ENCODE assay signal across 8 mouse cellular contexts in the genomic region with DNA sequence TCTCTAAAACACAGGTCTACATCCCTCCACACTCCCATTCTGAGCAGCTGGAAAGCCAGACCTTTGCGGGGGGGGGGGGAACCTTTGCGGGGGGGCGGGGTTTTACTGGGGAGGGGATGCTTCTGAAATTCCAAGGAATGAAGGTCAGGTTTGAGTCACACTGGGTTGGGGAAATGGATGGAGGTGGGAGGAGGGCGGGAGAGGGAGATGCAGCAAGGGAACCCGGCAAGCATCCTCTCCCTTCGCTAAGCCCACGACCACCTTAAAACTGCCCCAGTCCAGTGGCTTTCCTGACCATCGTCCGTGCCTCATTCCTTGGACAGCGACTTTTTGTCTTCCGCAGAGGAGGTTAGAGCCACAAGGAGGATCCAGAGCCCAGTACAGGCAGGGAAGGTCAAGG. TPM values are rescaled to one million over a fixed set of nuclear protein-coding genes. Genes with fewer than 3 reads are reported as not detected.
DNase-seq lines count a peak whose midpoint lies in the region; ATAC-seq and TF ChIP-seq lines count a peak whose summit lies in the region.

No protein-coding gene starts in this region.

- H3K4me3 ChIP-seq in intestine, embryonic 14.5 days (ENCODE audit: low read depth, low read length), result peak overlapping the region; percentile 10; the same call in 1 of the 2 replicates
- H3K4me3 ChIP-seq in intestine, embryonic 16.5 days (ENCODE audit: low read length), result no peak overlapping the region
- peak overlapping the region; percentile 61 for H3K4me3 ChIP-seq in embryonic facial prominence, embryonic 10.5 days
- H3K4me3 ChIP-seq in hindbrain, embryonic 14.5 days (replicated peaks; ENCODE audit: low read length), result peak overlapping the region; percentile 44
- peak overlapping the region; percentile 40 for H3K4me3 ChIP-seq in midbrain, postnatal 0 days (ENCODE audit: low read depth, low read length)

- DNase-seq in intestine, embryonic 14.5 days (ENCODE audit: low spot score), result no peak
- no peak for DNase-seq in embryonic facial prominence, embryonic 10.5 days (ENCODE audit: low spot score)
- no peak for DNase-seq in hindbrain, embryonic 14.5 days (ENCODE audit: low spot score)
- no peak for DNase-seq in midbrain, postnatal 0 days (ENCODE audit: low spot score)
- DNase-seq in urinary bladder, postnatal 25 days (ENCODE audit: low spot score), result no peak
- DNase-seq in urinary bladder, postnatal 10 days (ENCODE audit: low spot score), result no peak
- no peak for DNase-seq in cerebellum, postnatal 4 days (ENCODE audit: low spot score in 2 of 2)

- H3K9me3 ChIP-seq in intestine, embryonic 14.5 days (ENCODE audit: control insufficient read depth, low read length), result no peaks in the 10 kb centered on the region
- H3K9me3 ChIP-seq in intestine, embryonic 16.5 days (ENCODE audit: control insufficient read depth, low read length), result no peaks in the 10 kb centered on the region
- no peaks in the 10 kb centered on the region for H3K9me3 ChIP-seq in embryonic facial prominence, embryonic 10.5 days
- no peaks in the 10 kb centered on the region for H3K9me3 ChIP-seq in hindbrain, embryonic 14.5 days (ENCODE audit: control insufficient read depth, low read length)
- H3K9me3 ChIP-seq in midbrain, postnatal 0 days (ENCODE audit: low read length), result no peaks in the 10 kb centered on the region

- H3K4me2 ChIP-seq in intestine, embryonic 14.5 days (ENCODE audit: low read length), result peak overlapping the region; percentile 73
- H3K4me2 ChIP-seq in intestine, embryonic 16.5 days (ENCODE audit: low read depth, low read length), result no peak overlapping the region
- H3K4me2 ChIP-seq in hindbrain, embryonic 14.5 days (replicated peaks), result peak overlapping the region; percentile 73; the same call in 1 of the 2 replicates
- H3K4me2 ChIP-seq in midbrain, postnatal 0 days (ENCODE audit: low read depth, low read length, poor library complexity, severe bottlenecking), result peak overlapping the region; percentile 62

- 4% methylated on average over 11 of the region's 11 CpGs for WGBS in intestine, embryonic 14.5 days
- WGBS in intestine, embryonic 16.5 days, result 2% methylated on average over 10 of the region's 11 CpGs
- 1% methylated on average over 11 of the region's 11 CpGs for WGBS in embryonic facial prominence, embryonic 10.5 days
- WGBS in hindbrain, embryonic 14.5 days, result 1% methylated on average over 11 of the region's 11 CpGs
- WGBS in midbrain, postnatal 0 days, result 4% methylated on average over 11 of the region's 11 CpGs

- ATAC-seq in intestine, embryonic 14.5 days (replicated peaks; ENCODE audit: low FRiP score, low TSS enrichment, low read depth), result no peak
- no peak for ATAC-seq in intestine, embryonic 16.5 days
- ATAC-seq in hindbrain, embryonic 14.5 days (ENCODE audit: low FRiP score), result no peak
- ATAC-seq in midbrain, postnatal 0 days (ENCODE audit: low FRiP score), result no peak

- peaks cover 94% of the 10 kb centered on the region for H3K27me3 ChIP-seq in intestine, embryonic 14.5 days (replicated peaks; ENCODE audit: control insufficient read depth, insufficient read depth, low read length)
- peaks cover 86% of the 10 kb centered on the region for H3K27me3 ChIP-seq in intestine, embryonic 16.5 days (replicated peaks; ENCODE audit: control insufficient read depth, insufficient read depth, low read length)
- H3K27me3 ChIP-seq in embryonic facial prominence, embryonic 10.5 days (replicated peaks; ENCODE audit: low read depth, poor library complexity, severe bottlenecking), result peaks cover 100% of the 10 kb centered on the region
- peaks cover 88% of the 10 kb centered on the region for H3K27me3 ChIP-seq in hindbrain, embryonic 14.5 days (ENCODE audit: control insufficient read depth, insufficient read depth, low read length)
- H3K27me3 ChIP-seq in midbrain, postnatal 0 days (ENCODE audit: insufficient read depth, low read length), result peaks cover 67% of the 10 kb centered on the region

- H3K9ac ChIP-seq in intestine, embryonic 14.5 days (ENCODE audit: low read length), result no peak overlapping the region
- H3K9ac ChIP-seq in intestine, embryonic 16.5 days (ENCODE audit: low read depth, low read length), result no peak overlapping the region
- H3K9ac ChIP-seq in hindbrain, embryonic 14.5 days, result 0 out of 2 replicates have a peak overlapping the region, but pooled peaks have one; percentile 7
- H3K9ac ChIP-seq in midbrain, postnatal 0 days (replicated peaks; ENCODE audit: low read length, poor library complexity, severe bottlenecking), result no peak overlapping the region

- no peak overlapping the region for H3K27ac ChIP-seq in intestine, embryonic 14.5 days (ENCODE audit: low read depth)
- H3K27ac ChIP-seq in intestine, embryonic 16.5 days (ENCODE audit: low read length), result no peak overlapping the region
- no peak overlapping the region for H3K27ac ChIP-seq in embryonic facial prominence, embryonic 10.5 days (replicated peaks)
- H3K27ac ChIP-seq in hindbrain, embryonic 14.5 days, result no peak overlapping the region
- no peak overlapping the region for H3K27ac ChIP-seq in midbrain, postnatal 0 days (ENCODE audit: low read depth, low read length)

- peaks cover 3% of the 10 kb centered on the region; the same call in 1 of the 2 replicates for H3K36me3 ChIP-seq in intestine, embryonic 14.5 days (ENCODE audit: control insufficient read depth, insufficient read depth, low read length)
- H3K36me3 ChIP-seq in intestine, embryonic 16.5 days (ENCODE audit: control insufficient read depth, insufficient read depth, low read length), result no peaks in the 10 kb centered on the region
- peaks cover 11% of the 10 kb centered on the region for H3K36me3 ChIP-seq in embryonic facial prominence, embryonic 10.5 days (replicated peaks)
- H3K36me3 ChIP-seq in hindbrain, embryonic 14.5 days (replicated peaks; ENCODE audit: control insufficient read depth, insufficient read depth), result peaks cover under 1% of the 10 kb centered on the region; the same call in 1 of the 2 replicates
- H3K36me3 ChIP-seq in midbrain, postnatal 0 days (ENCODE audit: insufficient read depth, low read length), result no peaks in the 10 kb centered on the region; the same call in 1 of the 2 replicates

- H3K4me1 ChIP-seq in intestine, embryonic 14.5 days (replicated peaks; ENCODE audit: control insufficient read depth, insufficient read depth, low read length), result peaks cover 11% of the 10 kb centered on the region
- H3K4me1 ChIP-seq in intestine, embryonic 16.5 days (ENCODE audit: control insufficient read depth, insufficient read depth, low read length), result peaks cover 16% of the 10 kb centered on the region
- peaks cover 62% of the 10 kb centered on the region for H3K4me1 ChIP-seq in embryonic facial prominence, embryonic 10.5 days
- peaks cover 24% of the 10 kb centered on the region for H3K4me1 ChIP-seq in hindbrain, embryonic 14.5 days (replicated peaks; ENCODE audit: control insufficient read depth, insufficient read depth, low read length)
- peaks cover 12% of the 10 kb centered on the region; the same call in 1 of the 2 replicates for H3K4me1 ChIP-seq in midbrain, postnatal 0 days (ENCODE audit: insufficient read depth, low read length)

- TF ChIP-seq CTCF in midbrain, postnatal 0 days (IDR thresholded peaks at IDR 0.05), result no peak

RNA-seq across cellular contexts. Expression of a gene that starts 1.3 kb away (rescaled TPM):
- polyA plus RNA-seq in intestine, embryonic 14.5 days (2014; fragmentation: Nextera tagmentation; extraction: Ambion mirVana), result 0.15 TPM in 2 replicates
- 0.06 and 0.09 TPM in 2 replicates for polyA plus RNA-seq in intestine, embryonic 16.5 days (2015; fragmentation: Nextera tagmentation; extraction: Ambion mirVana)
- 0.35 and 0.38 TPM in 2 replicates for polyA plus RNA-seq in embryonic facial prominence, embryonic 10.5 days (2016; fragmentation: Nextera tagmentation; extraction: Ambion mirVana)
- 3.4 and 6.3 TPM in 2 replicates for polyA plus RNA-seq in hindbrain, embryonic 14.5 days (2014; fragmentation: Nextera tagmentation; extraction: Ambion mirVana)
- total RNA-seq in midbrain, postnatal 0 days (2014; rRNA removed), result 6.5 and 7.6 TPM in 2 replicates
- polyA plus RNA-seq in midbrain, postnatal 0 days (2015; fragmentation: Nextera tagmentation; extraction: Ambion mirVana), result 1.6 and 2.2 TPM in 2 replicates

RNA-seq across cellular contexts. Expression of a gene that starts 12.9 kb away (rescaled TPM):
- 0.11 and 0.15 TPM in 2 replicates for polyA plus RNA-seq in intestine, embryonic 14.5 days (2014; fragmentation: Nextera tagmentation; extraction: Ambion mirVana)
- 0.09 and 0.11 TPM in 2 replicates for polyA plus RNA-seq in intestine, embryonic 16.5 days (2015; fragmentation: Nextera tagmentation; extraction: Ambion mirVana)
- 0.10 and 0.75 TPM in 2 replicates for polyA plus RNA-seq in embryonic facial prominence, embryonic 10.5 days (2016; fragmentation: Nextera tagmentation; extraction: Ambion mirVana)
- 0.51 and 0.68 TPM in 2 replicates for polyA plus RNA-seq in hindbrain, embryonic 14.5 days (2014; fragmentation: Nextera tagmentation; extraction: Ambion mirVana)
- 0.94 and 2.1 TPM in 2 replicates for total RNA-seq in midbrain, postnatal 0 days (2014; rRNA removed)
- 0.18 and 0.27 TPM in 2 replicates for polyA plus RNA-seq in midbrain, postnatal 0 days (2015; fragmentation: Nextera tagmentation; extraction: Ambion mirVana)

RNA-seq across cellular contexts. Expression of a gene that starts 33.3 kb away (rescaled TPM):
- 64.9 and 70.3 TPM in 2 replicates for polyA plus RNA-seq in intestine, embryonic 14.5 days (2014; fragmentation: Nextera tagmentation; extraction: Ambion mirVana)
- polyA plus RNA-seq in intestine, embryonic 16.5 days (2015; fragmentation: Nextera tagmentation; extraction: Ambion mirVana), result 36.3 and 43.6 TPM in 2 replicates
- 81.5 and 82.5 TPM in 2 replicates for polyA plus RNA-seq in embryonic facial prominence, embryonic 10.5 days (2016; fragmentation: Nextera tagmentation; extraction: Ambion mirVana)
- 17.0 and 18.0 TPM in 2 replicates for polyA plus RNA-seq in hindbrain, embryonic 14.5 days (2014; fragmentation: Nextera tagmentation; extraction: Ambion mirVana)
- 5.2 and 17.9 TPM in 2 replicates for total RNA-seq in midbrain, postnatal 0 days (2014; rRNA removed)
- polyA plus RNA-seq in midbrain, postnatal 0 days (2015; fragmentation: Nextera tagmentation; extraction: Ambion mirVana), result 10.2 TPM in 2 replicates

RNA-seq across cellular contexts. Expression of a gene that starts 40.9 kb away (rescaled TPM):
- polyA plus RNA-seq in intestine, embryonic 14.5 days (2014; fragmentation: Nextera tagmentation; extraction: Ambion mirVana), result 0.15 TPM in 1 of 2 replicates, not detected in the other
- not detected in 2 replicates for polyA plus RNA-seq in intestine, embryonic 16.5 days (2015; fragmentation: Nextera tagmentation; extraction: Ambion mirVana)
- polyA plus RNA-seq in embryonic facial prominence, embryonic 10.5 days (2016; fragmentation: Nextera tagmentation; extraction: Ambion mirVana), result not detected in 2 replicates
- 10.2 and 13.2 TPM in 2 replicates for polyA plus RNA-seq in hindbrain, embryonic 14.5 days (2014; fragmentation: Nextera tagmentation; extraction: Ambion mirVana)
- 139 and 156 TPM in 2 replicates for total RNA-seq in midbrain, postnatal 0 days (2014; rRNA removed)
- 15.4 and 17.9 TPM in 2 replicates for polyA plus RNA-seq in midbrain, postnatal 0 days (2015; fragmentation: Nextera tagmentation; extraction: Ambion mirVana)
